Mouse (Mus musculus): Measurements from ENCODE around the gene Tango2. TPM values are rescaled to one million over a fixed set of nuclear protein-coding genes. Genes with fewer than 3 reads are reported as not detected.

The Tango2 gene
- polyA plus RNA-seq, 1 experiment from 2014 or later, result 47.9 TPM

DNA sequence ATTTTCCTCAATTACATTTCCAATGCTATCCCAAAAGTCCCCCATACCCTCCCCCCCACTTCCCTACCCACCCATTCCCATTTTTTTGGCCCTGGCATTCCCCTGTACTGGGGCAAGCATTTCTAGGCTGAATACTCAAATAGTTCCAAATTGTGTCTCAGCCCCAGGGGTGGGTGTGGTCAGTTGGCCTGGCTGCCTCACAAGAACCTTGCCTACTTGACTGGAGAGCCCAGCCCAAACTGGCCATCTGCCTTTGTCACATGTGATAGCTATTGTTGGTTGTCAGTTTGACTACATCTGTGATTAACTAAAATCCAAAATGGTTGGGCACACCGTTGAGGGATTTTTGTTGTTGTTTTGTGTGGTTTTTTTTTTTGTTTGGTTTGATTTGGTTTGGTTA is 9.1 kb upstream of the Tango2 start:
- ATAC-seq (ENCODE audit: extremely low read depth, insufficient number of reproducible peaks, low FRiP score, low TSS enrichment), result no peak
- Histone ChIP-seq H3K4me2 (no peak overlapping the region), H3K36me3 (no peaks in the 10 kb centered on the region), H3K4me3 (no peak overlapping the region), H3K4me1 (no peaks in the 10 kb centered on the region; the same call in 1 of the 2 replicates), H3K9ac (no peak overlapping the region), H3K27me3 (replicated peaks) (no peaks in the 10 kb centered on the region), H3K9me3 (no peaks in the 10 kb centered on the region), H3K27ac (replicated peaks) (no peak overlapping the region)
- 76% methylated on average over 1 of the region's 1 CpGs for WGBS

DNA sequence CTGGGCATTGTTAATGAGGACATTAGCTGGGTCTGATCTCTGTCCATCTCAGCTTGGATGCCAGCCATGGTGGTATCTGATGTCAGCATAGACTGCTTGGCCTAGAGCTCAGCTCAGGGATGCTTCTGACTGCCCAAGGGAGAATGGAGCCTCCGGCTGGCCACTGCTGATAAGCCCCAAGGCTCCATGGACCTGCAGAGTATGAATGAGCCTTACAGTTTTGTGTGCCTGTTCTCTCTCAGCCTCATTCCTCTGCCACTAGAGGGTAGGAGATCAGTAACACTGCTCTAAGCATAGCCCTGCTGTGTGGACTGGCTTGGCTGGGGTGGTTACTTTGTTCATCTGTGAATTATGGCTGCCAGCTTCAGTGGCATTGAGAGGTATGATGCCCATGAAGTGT is 5.2 kb upstream of the Tango2 start:
- Histone ChIP-seq H3K27ac (replicated peaks) (no peak overlapping the region), H3K4me3 (no peak overlapping the region), H3K4me2 (no peak overlapping the region), H3K4me1 (peaks cover 8% of the 10 kb centered on the region; the same call in 1 of the 2 replicates), H3K9me3 (no peaks in the 10 kb centered on the region), H3K9ac (no peak overlapping the region), H3K36me3 (no peaks in the 10 kb centered on the region), H3K27me3 (replicated peaks) (peaks cover 31% of the 10 kb centered on the region)
- no peak for ATAC-seq (ENCODE audit: extremely low read depth, insufficient number of reproducible peaks, low FRiP score, low TSS enrichment)
- WGBS, result 26% methylated on average over 1 of the region's 1 CpGs

DNA sequence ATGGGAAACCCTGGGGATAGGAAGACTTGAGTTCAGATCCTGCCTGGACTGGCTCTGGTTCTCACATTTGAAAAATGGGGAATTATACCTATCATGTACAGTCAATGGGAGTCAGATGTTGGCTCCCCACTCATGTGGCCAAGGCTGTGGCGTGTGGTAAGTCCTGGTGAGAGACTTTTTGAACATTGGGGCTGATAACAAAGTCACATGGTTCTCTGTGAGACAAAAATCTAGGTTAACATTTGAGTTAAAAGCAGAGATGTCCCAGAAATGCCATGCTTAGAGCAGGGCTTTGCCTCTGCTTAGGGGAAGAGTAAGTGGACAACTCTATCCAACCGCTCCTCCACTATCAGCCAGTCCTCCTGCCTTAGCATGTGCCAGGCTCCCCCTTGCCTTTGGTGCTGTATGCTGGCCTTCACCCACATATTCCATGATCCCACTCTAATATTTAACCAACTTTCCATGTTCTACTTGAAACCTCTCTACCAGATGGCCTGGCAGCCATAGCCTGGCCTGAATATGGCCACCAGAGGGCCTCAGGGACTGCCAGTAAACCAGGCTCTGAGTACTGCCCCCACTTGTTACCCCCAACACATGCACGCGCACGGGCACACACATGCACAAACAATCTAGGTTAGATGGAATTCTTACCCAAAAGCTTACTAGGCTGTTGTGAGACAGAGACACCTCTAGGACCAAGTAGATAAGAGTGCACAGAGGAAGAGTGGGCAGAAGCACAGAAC is 3.6 kb upstream of the Tango2 start:
- H3K36me3 ChIP-seq, result no peaks in the 10 kb centered on the region
- no peak overlapping the region for H3K9ac ChIP-seq
- H3K9me3 ChIP-seq, result no peaks in the 10 kb centered on the region
- 55% methylated on average over 5 of the region's 5 CpGs for WGBS
- ATAC-seq (ENCODE audit: extremely low read depth, insufficient number of reproducible peaks, low FRiP score, low TSS enrichment), result no peak
- peaks cover 21% of the 10 kb centered on the region for H3K4me1 ChIP-seq
- no peak overlapping the region for H3K4me3 ChIP-seq
- H3K27me3 ChIP-seq (replicated peaks), result peaks cover 31% of the 10 kb centered on the region
- no peak overlapping the region for H3K27ac ChIP-seq (replicated peaks)
- H3K4me2 ChIP-seq, result no peak overlapping the region

DNA sequence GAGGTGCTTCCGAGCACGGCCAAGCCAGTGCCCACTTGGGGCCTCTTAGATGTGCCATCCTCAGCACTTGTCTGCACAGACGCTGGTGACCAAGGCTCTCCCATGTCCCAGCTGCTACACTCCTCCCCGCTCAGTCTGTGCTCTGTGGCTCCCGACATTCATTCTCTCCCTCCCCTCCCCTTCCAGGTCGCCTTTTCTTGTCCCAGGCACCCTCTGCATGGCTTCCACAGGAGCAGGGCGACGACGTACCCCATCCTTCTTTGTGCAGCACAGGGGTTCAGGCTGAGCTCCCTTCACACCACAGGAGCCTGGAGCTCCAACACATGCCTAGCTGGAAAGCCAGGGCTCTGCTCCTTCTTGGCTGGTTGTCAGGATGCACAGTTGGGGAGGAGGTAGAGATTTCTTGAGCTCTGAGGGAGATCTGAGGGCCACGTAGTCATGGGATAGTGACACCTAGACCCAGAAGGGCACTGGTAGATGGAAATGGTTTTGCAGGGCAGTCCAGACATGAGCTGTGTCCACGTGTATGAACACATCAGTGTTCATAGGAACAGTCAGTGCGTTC is 1.9 kb upstream of the Tango2 start:
- H3K9ac ChIP-seq, result no peak overlapping the region
- H3K4me1 ChIP-seq, result peaks cover 27% of the 10 kb centered on the region
- H3K4me2 ChIP-seq, result no peak overlapping the region
- ATAC-seq (ENCODE audit: extremely low read depth, insufficient number of reproducible peaks, low FRiP score, low TSS enrichment), result no peak
- no peaks in the 10 kb centered on the region for H3K9me3 ChIP-seq
- 70% methylated on average over 12 of the region's 12 CpGs for WGBS
- H3K27ac ChIP-seq (replicated peaks), result no peak overlapping the region
- no peak overlapping the region for H3K4me3 ChIP-seq
- peaks cover 31% of the 10 kb centered on the region for H3K27me3 ChIP-seq (replicated peaks)
- H3K36me3 ChIP-seq, result no peaks in the 10 kb centered on the region

DNA sequence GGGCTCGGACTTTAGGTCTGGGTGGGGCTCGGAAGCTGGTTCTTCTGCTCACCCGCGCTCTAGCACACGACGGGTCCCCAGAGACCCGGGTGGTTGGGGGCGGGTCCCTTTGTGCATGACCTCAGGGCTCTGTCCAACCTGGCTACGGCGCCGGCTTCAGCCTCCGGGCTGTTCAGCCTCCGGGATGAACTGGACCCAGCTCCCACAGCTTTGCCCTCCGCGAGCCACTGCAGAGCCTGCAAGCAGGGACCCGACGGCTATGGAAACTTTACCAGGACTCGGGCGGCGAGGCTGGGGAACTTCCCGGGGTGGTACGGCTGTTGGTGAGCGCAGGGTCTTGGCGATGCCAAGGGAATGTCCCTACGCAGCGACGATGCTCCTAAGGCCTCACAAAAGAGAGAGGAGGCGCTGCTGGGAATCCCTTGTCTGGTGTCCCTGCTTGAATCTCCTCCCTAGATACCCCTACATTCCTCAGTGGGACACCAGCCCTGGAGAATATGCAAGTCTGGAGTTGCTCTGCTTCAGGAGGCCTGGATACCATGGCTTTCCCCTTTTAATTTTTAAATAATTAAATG is 785 bp upstream of the Tango2 start:
- Histone ChIP-seq H3K4me2 (peak overlapping the region; percentile 96), H3K4me1 (peaks cover 35% of the 10 kb centered on the region), H3K9ac (peak overlapping the region; percentile 83), H3K27ac (replicated peaks) (no peak overlapping the region), H3K36me3 (no peaks in the 10 kb centered on the region), H3K27me3 (replicated peaks) (peaks cover 31% of the 10 kb centered on the region), H3K9me3 (no peaks in the 10 kb centered on the region), H3K4me3 (peak overlapping the region; percentile 73)
- no peak for ATAC-seq (ENCODE audit: extremely low read depth, insufficient number of reproducible peaks, low FRiP score, low TSS enrichment)
- WGBS, result 2% methylated on average over 28 of the region's 28 CpGs

DNA sequence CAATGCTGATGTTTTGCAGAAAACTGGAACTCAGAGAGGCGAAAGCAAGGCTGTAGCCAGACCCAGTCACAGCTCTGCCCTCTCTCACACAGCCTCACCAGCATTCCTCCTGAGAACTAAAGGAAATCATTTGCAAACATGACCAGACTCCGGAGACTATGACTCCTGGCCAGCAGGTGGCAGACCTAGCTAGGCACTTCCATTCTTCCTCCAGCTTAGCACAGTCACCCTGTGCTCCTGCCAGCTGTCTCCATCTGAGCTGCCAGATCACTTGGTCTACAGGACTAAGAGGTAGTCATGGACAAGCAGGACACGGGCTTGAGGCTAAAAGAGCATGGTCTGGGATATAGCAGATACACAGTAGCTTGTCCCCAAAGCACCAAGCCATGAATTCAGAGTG is 2.7 kb downstream of the Tango2 start:
- no peak overlapping the region for H3K4me3 ChIP-seq
- no peak overlapping the region for H3K9ac ChIP-seq
- H3K4me1 ChIP-seq, result peaks cover 61% of the 10 kb centered on the region
- H3K4me2 ChIP-seq, result no peak overlapping the region
- H3K27ac ChIP-seq (replicated peaks), result no peak overlapping the region
- ATAC-seq (ENCODE audit: extremely low read depth, insufficient number of reproducible peaks, low FRiP score, low TSS enrichment), result no peak
- no peaks in the 10 kb centered on the region for H3K36me3 ChIP-seq
- H3K9me3 ChIP-seq, result no peaks in the 10 kb centered on the region
- H3K27me3 ChIP-seq (replicated peaks), result peaks cover 21% of the 10 kb centered on the region
- WGBS, result 3% methylated on average over 3 of the region's 3 CpGs

DNA sequence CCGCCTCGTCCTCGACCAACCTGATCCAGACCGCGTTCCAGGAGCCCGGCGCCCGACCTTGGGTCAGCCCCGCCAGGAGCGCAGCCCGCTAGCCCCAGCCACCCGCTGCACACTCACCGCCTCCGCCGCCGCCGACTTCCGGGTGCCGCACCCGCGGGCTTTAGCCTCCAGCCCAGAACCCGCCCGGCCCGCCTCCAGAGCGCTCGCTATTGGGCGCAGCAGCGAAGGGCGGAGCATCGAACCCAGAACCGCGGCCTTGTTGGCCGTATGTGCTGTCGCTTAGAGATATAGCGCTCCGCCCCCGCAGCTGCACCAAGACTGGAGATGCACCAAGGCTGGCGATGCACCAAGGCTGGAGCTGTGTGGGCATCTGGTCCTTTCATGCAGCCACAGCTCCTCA is 4.1 kb downstream of the Tango2 start:
- Histone ChIP-seq H3K36me3 (no peaks in the 10 kb centered on the region), H3K9me3 (no peaks in the 10 kb centered on the region), H3K27ac (replicated peaks) (peak overlapping the region; percentile 57), H3K4me1 (peaks cover 69% of the 10 kb centered on the region), H3K4me3 (peak overlapping the region; percentile 74), H3K4me2 (peak overlapping the region; percentile 95), H3K27me3 (replicated peaks) (peaks cover 6% of the 10 kb centered on the region), H3K9ac (peak overlapping the region; percentile 89)
- WGBS, result under 1% methylated on average over 34 of the region's 38 CpGs
- peak; percentile 82 for ATAC-seq (ENCODE audit: extremely low read depth, insufficient number of reproducible peaks, low FRiP score, low TSS enrichment)

DNA sequence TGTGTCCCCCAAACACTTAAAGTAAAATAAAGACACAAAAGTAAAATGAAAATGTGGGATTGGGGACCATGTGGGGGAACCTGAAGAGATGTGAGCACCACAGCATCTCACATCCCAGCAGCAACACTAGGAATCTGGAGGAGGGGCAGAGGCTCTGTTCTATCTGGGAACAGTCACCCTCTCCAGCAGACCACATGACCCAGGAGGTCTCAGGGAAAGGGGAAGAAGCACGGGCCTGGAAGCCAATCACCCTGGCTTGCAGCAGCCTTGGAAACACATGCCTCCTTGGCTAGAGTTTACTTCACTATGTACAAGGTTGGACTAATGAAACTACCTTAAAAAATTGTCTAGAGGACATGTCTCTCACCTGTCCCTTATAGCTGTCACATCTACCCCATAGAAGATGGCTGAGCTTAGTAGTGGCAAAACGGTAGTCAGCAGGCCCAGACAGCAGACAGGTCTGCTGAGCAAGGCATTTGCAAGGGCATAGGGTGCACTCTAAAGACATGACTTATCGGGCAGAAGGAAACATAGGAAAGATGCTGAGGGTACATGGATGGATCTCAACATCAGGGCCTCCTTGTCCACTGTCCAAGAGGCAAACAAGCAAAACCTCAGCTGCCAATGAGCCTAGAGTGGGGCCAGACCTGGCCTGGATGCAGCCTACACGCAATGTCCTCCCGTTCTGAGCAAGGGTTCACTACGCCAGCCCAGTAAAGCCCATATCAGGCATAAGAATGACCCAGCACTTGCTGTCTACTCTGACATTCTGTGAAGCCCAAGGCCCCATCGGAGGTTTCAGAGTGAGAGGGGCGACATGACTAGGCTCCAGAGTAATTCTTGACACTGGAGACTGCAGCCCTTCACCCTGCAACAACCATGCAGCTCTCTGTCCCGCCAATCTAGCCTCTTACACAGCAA is 5.0 kb downstream of the Tango2 start:
- peaks cover 5% of the 10 kb centered on the region for H3K36me3 ChIP-seq
- peak overlapping the region; percentile 95 for H3K4me2 ChIP-seq
- H3K27ac ChIP-seq (replicated peaks), result peak overlapping the region; percentile 57
- H3K4me1 ChIP-seq, result peaks cover 63% of the 10 kb centered on the region
- no peaks in the 10 kb centered on the region for H3K9me3 ChIP-seq
- H3K4me3 ChIP-seq, result peak overlapping the region; percentile 74
- H3K9ac ChIP-seq, result peak overlapping the region; percentile 89
- no peaks in the 10 kb centered on the region; the same call in 1 of the 2 replicates for H3K27me3 ChIP-seq (replicated peaks)
- ATAC-seq (ENCODE audit: extremely low read depth, insufficient number of reproducible peaks, low FRiP score, low TSS enrichment), result no peak
- 25% methylated on average over 9 of the region's 9 CpGs for WGBS

DNA sequence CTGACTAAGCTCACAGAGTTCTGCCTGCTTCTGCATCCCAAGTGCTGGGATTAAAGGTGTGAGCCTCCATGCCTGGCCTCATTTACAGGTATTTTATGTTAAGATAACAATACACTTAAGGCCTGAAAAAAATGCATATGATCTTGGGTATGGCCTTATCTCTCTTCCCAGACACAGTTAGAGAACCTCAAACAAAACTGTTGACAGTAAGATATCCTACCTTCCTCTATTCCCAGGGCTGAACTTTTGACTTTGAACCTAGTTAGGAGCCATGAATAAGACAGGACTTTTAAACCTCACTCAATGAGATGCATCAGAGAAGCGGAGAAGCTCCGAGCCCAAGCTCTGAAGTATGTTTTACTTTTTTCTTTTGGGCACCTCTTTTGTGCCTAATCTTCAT is 5.8 kb downstream of the Tango2 start:
- peak overlapping the region; percentile 74; the same call in 1 of the 2 replicates for H3K4me3 ChIP-seq
- peak overlapping the region; percentile 57; the same call in 1 of the 2 replicates for H3K27ac ChIP-seq (replicated peaks)
- peak overlapping the region; percentile 95 for H3K4me2 ChIP-seq
- peaks cover 59% of the 10 kb centered on the region for H3K4me1 ChIP-seq
- H3K36me3 ChIP-seq, result peaks cover 13% of the 10 kb centered on the region
- ATAC-seq (ENCODE audit: extremely low read depth, insufficient number of reproducible peaks, low FRiP score, low TSS enrichment), result no peak
- 0 out of 2 replicates have a peak overlapping the region, but pooled peaks have one; percentile 89 for H3K9ac ChIP-seq
- H3K9me3 ChIP-seq, result no peaks in the 10 kb centered on the region
- no peaks in the 10 kb centered on the region; the same call in 1 of the 2 replicates for H3K27me3 ChIP-seq (replicated peaks)
- WGBS, result 80% methylated on average over 2 of the region's 2 CpGs

DNA sequence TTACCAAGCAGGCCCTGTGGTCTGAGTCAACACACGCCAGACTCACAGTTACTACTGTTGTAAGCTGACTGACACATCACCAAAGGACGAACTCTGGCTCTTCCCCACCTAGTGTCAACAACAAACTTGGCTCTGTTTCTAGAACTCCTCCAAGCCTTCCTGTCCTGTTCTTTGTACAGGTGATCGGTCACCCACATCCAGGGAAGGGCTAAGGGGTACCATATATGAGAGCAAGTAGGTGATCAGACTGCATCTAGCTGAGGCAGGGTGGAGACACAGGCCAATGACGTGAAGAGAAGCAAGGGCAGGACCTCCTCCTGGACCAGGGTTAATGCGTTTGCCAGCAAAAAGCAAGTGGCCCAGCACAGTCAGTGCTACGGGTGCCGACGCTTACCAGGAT is 6.3 kb downstream of the Tango2 start:
- H3K4me2 ChIP-seq, result peak overlapping the region; percentile 95
- H3K27me3 ChIP-seq (replicated peaks), result no peaks in the 10 kb centered on the region; the same call in 1 of the 2 replicates
- H3K9ac ChIP-seq, result no peak overlapping the region
- no peak overlapping the region for H3K27ac ChIP-seq (replicated peaks)
- H3K4me3 ChIP-seq, result no peak overlapping the region; the same call in 1 of the 2 replicates
- 81% methylated on average over 8 of the region's 8 CpGs for WGBS
- H3K4me1 ChIP-seq, result peaks cover 58% of the 10 kb centered on the region
- H3K36me3 ChIP-seq, result peaks cover 13% of the 10 kb centered on the region
- ATAC-seq (ENCODE audit: extremely low read depth, insufficient number of reproducible peaks, low FRiP score, low TSS enrichment), result no peak
- H3K9me3 ChIP-seq, result no peaks in the 10 kb centered on the region

DNA sequence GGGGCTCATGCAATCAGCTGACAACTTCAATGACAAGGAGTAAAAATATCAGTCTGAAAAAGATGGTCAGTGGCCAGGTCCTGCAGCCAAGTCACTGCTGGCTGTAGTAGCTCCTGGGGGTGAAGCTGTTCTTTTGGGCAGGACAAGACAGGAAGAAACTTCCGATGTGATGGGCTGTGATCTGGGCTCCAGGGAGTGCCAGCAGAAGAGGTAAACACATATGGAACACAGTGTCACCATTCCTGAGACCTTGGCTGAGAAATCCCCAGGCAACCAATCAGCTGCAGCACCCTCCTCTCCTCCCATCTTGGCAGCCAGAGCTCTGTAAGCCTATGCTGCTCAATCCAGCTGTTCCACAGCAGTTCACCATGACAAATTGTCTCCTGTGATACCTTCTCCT is 8.0 kb downstream of the Tango2 start:
- ATAC-seq (ENCODE audit: extremely low read depth, insufficient number of reproducible peaks, low FRiP score, low TSS enrichment), result no peak
- Histone ChIP-seq H3K27ac (replicated peaks) (no peak overlapping the region), H3K4me1 (peaks cover 54% of the 10 kb centered on the region), H3K9ac (no peak overlapping the region), H3K9me3 (no peaks in the 10 kb centered on the region), H3K36me3 (peaks cover 13% of the 10 kb centered on the region), H3K27me3 (replicated peaks) (no peaks in the 10 kb centered on the region), H3K4me2 (no peak overlapping the region), H3K4me3 (no peak overlapping the region)
- 14% methylated on average over 1 of the region's 1 CpGs for WGBS

Data from heart, embryonic 13.5 days (tissue).